Comparison of ENCODE assay signal across 19 mouse cellular contexts in the genomic region with DNA sequence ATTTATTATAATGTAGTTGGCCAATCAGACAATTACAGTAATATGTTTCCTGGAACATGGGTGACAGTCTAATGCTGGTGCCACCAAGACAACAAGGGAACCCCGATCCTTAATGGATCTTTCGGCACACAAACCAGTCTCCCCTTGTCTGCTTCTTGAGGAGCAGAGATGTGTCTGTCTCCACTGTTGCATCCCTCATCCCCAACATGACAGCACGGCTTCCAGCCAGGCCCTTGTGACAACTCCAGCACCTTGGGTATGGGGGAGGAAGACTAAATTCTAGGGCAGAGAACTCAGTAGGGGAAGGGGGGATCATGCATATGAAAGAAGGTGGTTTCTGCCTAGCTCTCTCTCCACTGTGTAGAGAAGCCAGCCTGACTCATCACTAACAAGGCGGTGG.
"Had no signal": no experiment of that assay in that cellular context is flagged by ENCODE, and none has a peak within 500 bp of the region (broad histone marks: within the 10 kb centered on the region; RNA-seq: fewer than 3 reads in every experiment).

No protein-coding gene starts in this region.

- ATAC-seq: midbrain, embryonic 13.5 days; midbrain, embryonic 15.5 days had no signal

- H3K4me3 ChIP-seq: midbrain, embryonic 10.5 days; midbrain, embryonic 13.5 days; midbrain, embryonic 15.5 days; myocyte; neural tube, embryonic 13.5 days; neural tube, embryonic 15.5 days had no signal

- H3K9me3 ChIP-seq: midbrain, embryonic 10.5 days; midbrain, embryonic 13.5 days; midbrain, embryonic 15.5 days; neural tube, embryonic 13.5 days; neural tube, embryonic 15.5 days had no signal

- H3K27ac ChIP-seq: liver, embryonic 14.5 days; midbrain, embryonic 10.5 days; midbrain, embryonic 13.5 days; midbrain, embryonic 15.5 days; neural tube, embryonic 13.5 days; neural tube, embryonic 15.5 days had no signal

- DNase-seq: lung, adult 18-20 months; lung, embryonic 14.5 days; lung, postnatal 10 days; lung, postnatal 4 days; retina, postnatal 1 day; right cerebral cortex, adult 18-20 months; right cerebral cortex, postnatal 25 days; right cerebral cortex, postnatal 4 days; spleen, adult 18-20 months; thymus, adult 18-20 months; thymus, postnatal 14 days; thymus, postnatal 36 days had no signal

- H3K36me3 ChIP-seq: midbrain, embryonic 10.5 days; midbrain, embryonic 13.5 days; midbrain, embryonic 15.5 days; neural tube, embryonic 13.5 days; neural tube, embryonic 15.5 days had no signal

- H3K27me3 ChIP-seq: midbrain, embryonic 13.5 days; midbrain, embryonic 15.5 days; neural tube, embryonic 13.5 days; neural tube, embryonic 15.5 days had no signal

- H3K4me1 ChIP-seq: midbrain, embryonic 10.5 days; midbrain, embryonic 13.5 days; midbrain, embryonic 15.5 days; neural tube, embryonic 13.5 days; neural tube, embryonic 15.5 days had no signal

- H3K4me2 ChIP-seq: lung, embryonic 14.5 days; midbrain, embryonic 13.5 days; midbrain, embryonic 15.5 days; neural tube, embryonic 13.5 days; neural tube, embryonic 15.5 days had no signal

- H3K9ac ChIP-seq: liver, embryonic 14.5 days; lung, embryonic 14.5 days; midbrain, embryonic 13.5 days; midbrain, embryonic 15.5 days; neural tube, embryonic 13.5 days; neural tube, embryonic 15.5 days had no signal
